Mouse (Mus musculus) kidney, adult 2 months (tissue): ENCODE measurements at regions not wholly inside any gene's neighbourhood (a gene's known extent, or its start where the extent isn't known, plus 50 kb on each side); places are given as distances from the start of the nearest gene placed in this dataset.

ENCODE experiments used
- DNase-seq: peaks from one replicate; pipeline ENCODE4 v3.0.0; 2021
- H3K27ac ChIP-seq: fragments of 200-500 bp; 2 replicates; pipeline ENCODE4 v1.5.1; 2012; ENCODE audit warnings: low read depth, low read length, control low read depth, inconsistent platforms; ENCODE audit not compliant: insufficient read depth
- H3K27me3 ChIP-seq: fragments of 200-500 bp; replicated peaks from 2 replicates; pipeline ENCODE4 v1.6.1; 2012; ENCODE audit warnings: mild to moderate bottlenecking, moderate library complexity, low read length, inconsistent platforms; ENCODE audit not compliant: control insufficient read depth, insufficient read depth
- H3K36me3 ChIP-seq: fragments of 200-500 bp; 2 replicates; pipeline ENCODE4 v1.6.1; 2012; ENCODE audit warnings: mild to moderate bottlenecking, moderate library complexity, low read length, inconsistent platforms; ENCODE audit not compliant: control insufficient read depth, insufficient read depth
- H3K4me1 ChIP-seq: fragments of 200-500 bp; 2 replicates; pipeline ENCODE4 v1.6.1; 2011; ENCODE audit warnings: low read length; ENCODE audit not compliant: control insufficient read depth, insufficient read depth
- H3K4me3 ChIP-seq: fragments of 200-500 bp; 2 replicates; pipeline ENCODE4 v1.5.1; 2011; ENCODE audit warnings: mild to moderate bottlenecking, low read depth, low read length, control low read depth; ENCODE audit not compliant: insufficient read depth
- CTCF ChIP-seq: fragments of 200-500 bp; conservative IDR thresholded peaks from 2 replicates; pipeline ENCODE4 v1.5.1; 2011; ENCODE audit warnings: low read depth, mild to moderate bottlenecking, control low read depth, low read length, moderate library complexity, mixed read lengths; ENCODE audit not compliant: insufficient read depth, insufficient read length
- POLR2A ChIP-seq: fragments of 200-500 bp; IDR thresholded peaks from one replicate; pipeline ENCODE4 v1.6.1; 2011; ENCODE audit warnings: low read depth, low read length, control low read depth
- whole genome bisulfite sequencing: fragments of 180-500 bp; shearing (Covaris S2); methylation state at CpG from one replicate; pipeline ENCODE4 v1.1.7; 2018; 5-methylcytosine and 5-hydroxymethylcytosine counted together

GRCm38 (mm10) chr14:76662871-76663270 is 106.2 kb upstream of the Serp2 start:
- peaks cover 2% of the 10 kb centered on the region; the same call in 1 of the 2 replicates for H3K4me1 ChIP-seq
- no peak overlapping the region for H3K4me3 ChIP-seq
- H3K27ac ChIP-seq, result no peak overlapping the region
- TF ChIP-seq CTCF (no peak), POLR2A (no peak)
- no peaks in the 10 kb centered on the region for H3K36me3 ChIP-seq
- DNase-seq, result no peak
- WGBS, result 73% methylated on average over 7 of the region's 7 CpGs
- H3K27me3 ChIP-seq, result no peaks in the 10 kb centered on the region

- Histone ChIP-seq H3K27ac (no peak overlapping the region), H3K4me1 (peaks cover 3% of the 10 kb centered on the region; the same call in 1 of the 2 replicates), H3K36me3 (no peaks in the 10 kb centered on the region), H3K27me3 (no peaks in the 10 kb centered on the region), H3K4me3 (no peak overlapping the region)
- WGBS, result 97% methylated on average over 2 of the region's 2 CpGs
- DNase-seq, result no peak
- TF ChIP-seq POLR2A (no peak), CTCF (no peak)
These were observed 104.2 kb upstream of the Serp2 start for GRCm38 (mm10) chr14:76660906-76661305.

- 68% methylated on average over 15 of the region's 15 CpGs for WGBS
- Histone ChIP-seq H3K27me3 (no peaks in the 10 kb centered on the region), H3K4me3 (no peak overlapping the region), H3K4me1 (peaks cover 3% of the 10 kb centered on the region; the same call in 1 of the 2 replicates), H3K36me3 (no peaks in the 10 kb centered on the region), H3K27ac (no peak overlapping the region)
- TF ChIP-seq POLR2A, result no peak
- DNase-seq, result no peak
These were observed 102.3 kb upstream of the Serp2 start for GRCm38 (mm10) chr14:76658952-76659502.

- no peaks in the 10 kb centered on the region for H3K27me3 ChIP-seq
- WGBS, result 57% methylated on average over 9 of the region's 9 CpGs
- H3K4me3 ChIP-seq, result no peak overlapping the region
- H3K27ac ChIP-seq, result no peak overlapping the region
- TF ChIP-seq CTCF (no peak), POLR2A (no peak)
- no peaks in the 10 kb centered on the region for H3K36me3 ChIP-seq
- peak; percentile 40 for DNase-seq
- H3K4me1 ChIP-seq, result peaks cover 3% of the 10 kb centered on the region; the same call in 1 of the 2 replicates
These were observed 101.3 kb upstream of the Serp2 start for GRCm38 (mm10) chr14:76657784-76658610.

- no peak for TF ChIP-seq POLR2A
- TF ChIP-seq CTCF, result no peak
- Histone ChIP-seq H3K27me3 (no peaks in the 10 kb centered on the region), H3K4me1 (peaks cover 3% of the 10 kb centered on the region; the same call in 1 of the 2 replicates), H3K4me3 (no peak overlapping the region), H3K27ac (no peak overlapping the region), H3K36me3 (no peaks in the 10 kb centered on the region)
- no peak for DNase-seq
- 83% methylated on average over 7 of the region's 7 CpGs for WGBS
These were observed 100.7 kb upstream of the Serp2 start for GRCm38 (mm10) chr14:76657375-76657774.

GRCm38 (mm10) chr14:76652356-76653126 is 95.9 kb upstream of the Serp2 start:
- H3K4me1 ChIP-seq, result no peaks in the 10 kb centered on the region
- H3K4me3 ChIP-seq, result no peak overlapping the region
- H3K27me3 ChIP-seq, result no peaks in the 10 kb centered on the region
- no peak for DNase-seq
- no peaks in the 10 kb centered on the region for H3K36me3 ChIP-seq
- TF ChIP-seq CTCF, result no peak
- no peak for TF ChIP-seq POLR2A
- H3K27ac ChIP-seq, result no peak overlapping the region
- 73% methylated on average over 9 of the region's 9 CpGs for WGBS

GRCm38 (mm10) chr14:76651096-76651495 is 94.4 kb upstream of the Serp2 start:
- TF ChIP-seq POLR2A (no peak), CTCF (no peak)
- 87% methylated on average over 8 of the region's 8 CpGs for WGBS
- DNase-seq, result no peak
- Histone ChIP-seq H3K27me3 (no peaks in the 10 kb centered on the region), H3K36me3 (no peaks in the 10 kb centered on the region), H3K4me3 (no peak overlapping the region), H3K4me1 (no peaks in the 10 kb centered on the region), H3K27ac (no peak overlapping the region)
